Mouse (Mus musculus): ENCODE measurements at regions not wholly inside any gene's neighbourhood (a gene's known extent, or its start where the extent isn't known, plus 50 kb on each side); places are given as distances from the start of the nearest gene placed in this dataset.

DNA sequence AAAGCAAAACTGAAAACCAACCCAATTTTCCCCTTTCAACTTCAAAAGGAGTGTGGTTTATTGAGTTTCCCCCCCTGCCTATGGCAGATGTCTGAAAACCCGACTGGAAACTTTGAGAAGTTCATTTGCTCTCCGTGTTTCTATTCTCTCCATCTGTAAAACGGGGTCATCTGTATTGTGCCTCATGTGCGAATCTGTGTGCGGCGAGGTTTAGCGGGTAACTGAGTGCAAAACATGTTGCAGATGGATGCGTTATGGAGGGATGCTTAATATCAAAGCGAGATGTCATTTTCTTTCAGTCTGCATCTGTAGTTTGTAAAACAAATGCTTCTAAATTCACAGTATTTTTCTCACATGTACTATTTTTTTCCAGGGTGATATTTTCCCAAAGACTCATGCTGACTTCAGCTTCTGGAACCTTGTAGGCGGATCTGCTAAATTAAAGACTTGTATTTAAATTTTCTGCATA lies 95.7 kb upstream of the Trp63 start:
- H3K4me3 ChIP-seq (replicated peaks): no peak overlapping the region
- no peaks in the 10 kb centered on the region for H3K9me3 ChIP-seq (replicated peaks)
- H3K36me3 ChIP-seq: no peaks in the 10 kb centered on the region
- no peak overlapping the region for H3K4me2 ChIP-seq
- H3K9ac ChIP-seq (replicated peaks): no peak overlapping the region
- no peaks in the 10 kb centered on the region for H3K27me3 ChIP-seq (replicated peaks)
- no peaks in the 10 kb centered on the region for H3K4me1 ChIP-seq
- ATAC-seq (ENCODE audit: low FRiP score): no peak
- H3K27ac ChIP-seq (replicated peaks): no peak overlapping the region
- WGBS: 79% methylated on average over 10 of the region's 10 CpGs

- Histone ChIP-seq H3K9me3 (replicated peaks) (no peaks in the 10 kb centered on the region), H3K27me3 (replicated peaks) (no peaks in the 10 kb centered on the region), H3K4me2 (no peak overlapping the region), H3K4me1 (no peaks in the 10 kb centered on the region), H3K36me3 (no peaks in the 10 kb centered on the region), H3K27ac (replicated peaks) (no peak overlapping the region), H3K9ac (replicated peaks) (no peak overlapping the region), H3K4me3 (replicated peaks) (no peak overlapping the region)
- no peak for ATAC-seq (ENCODE audit: low FRiP score)
- WGBS: 77% methylated on average over 1 of the region's 1 CpGs
Observed at GRCm38 (mm10) chr16:25597435-25597834, 86.1 kb upstream of the Trp63 start.

DNA sequence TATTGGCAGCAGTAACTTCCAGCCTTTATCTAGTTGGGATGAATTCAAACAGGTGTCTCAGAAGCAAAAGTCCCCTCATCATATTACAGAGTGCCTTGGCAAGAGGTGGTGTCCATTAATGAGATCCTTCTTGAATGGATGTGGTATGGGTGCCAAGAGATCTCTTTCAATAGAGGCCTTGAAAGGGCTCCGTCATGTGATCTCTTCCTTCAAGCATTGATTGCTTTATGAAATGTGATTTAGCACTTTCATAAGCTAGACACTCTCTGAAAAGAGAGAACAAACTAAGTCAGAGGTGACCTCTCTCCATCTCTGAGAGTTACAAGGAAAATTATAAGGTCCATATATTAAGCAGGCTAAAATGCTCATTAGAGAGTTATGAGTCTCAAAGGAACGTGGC lies 80.4 kb upstream of the Trp63 start:
- H3K27ac ChIP-seq (replicated peaks): no peak overlapping the region
- WGBS: 84% methylated on average over 2 of the region's 2 CpGs
- H3K9ac ChIP-seq (replicated peaks): no peak overlapping the region
- no peaks in the 10 kb centered on the region for H3K9me3 ChIP-seq (replicated peaks)
- no peaks in the 10 kb centered on the region for H3K36me3 ChIP-seq
- H3K4me2 ChIP-seq: no peak overlapping the region
- H3K4me3 ChIP-seq (replicated peaks): no peak overlapping the region
- no peaks in the 10 kb centered on the region for H3K27me3 ChIP-seq (replicated peaks)
- ATAC-seq (ENCODE audit: low FRiP score): no peak
- no peaks in the 10 kb centered on the region for H3K4me1 ChIP-seq

DNA sequence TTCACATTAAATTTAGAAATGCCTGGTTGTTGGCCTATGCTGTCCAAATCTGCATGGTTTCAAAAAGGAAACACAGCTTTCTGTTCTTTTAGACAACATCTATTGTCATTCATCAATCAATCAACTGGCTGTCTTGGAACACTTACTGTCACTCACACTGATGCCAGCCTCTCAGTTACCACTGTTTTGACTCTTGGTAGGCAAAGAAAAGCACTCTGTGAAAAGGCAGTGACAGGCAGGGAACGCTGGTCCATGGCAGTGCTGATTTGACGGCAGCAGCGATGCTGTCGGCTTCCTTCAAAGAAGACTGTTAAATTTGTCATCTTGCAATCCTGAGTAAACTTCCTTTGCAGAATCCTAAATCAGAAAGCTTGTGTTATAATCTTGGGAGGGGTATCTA lies 68.3 kb upstream of the Trp63 start:
- H3K4me2 ChIP-seq: no peak overlapping the region
- no peaks in the 10 kb centered on the region for H3K27me3 ChIP-seq (replicated peaks)
- H3K36me3 ChIP-seq: no peaks in the 10 kb centered on the region
- ATAC-seq (ENCODE audit: low FRiP score): no peak
- H3K4me3 ChIP-seq (replicated peaks): no peak overlapping the region
- H3K9ac ChIP-seq (replicated peaks): no peak overlapping the region
- no peaks in the 10 kb centered on the region for H3K4me1 ChIP-seq
- 85% methylated on average over 4 of the region's 4 CpGs for WGBS
- no peak overlapping the region for H3K27ac ChIP-seq (replicated peaks)
- no peaks in the 10 kb centered on the region for H3K9me3 ChIP-seq (replicated peaks)

GRCm38 (mm10) chr16:25615646-25616045 lies 67.9 kb upstream of the Trp63 start:
- no peak for ATAC-seq (ENCODE audit: low FRiP score)
- Histone ChIP-seq H3K27ac (replicated peaks) (no peak overlapping the region), H3K9me3 (replicated peaks) (no peaks in the 10 kb centered on the region), H3K9ac (replicated peaks) (no peak overlapping the region), H3K4me1 (no peaks in the 10 kb centered on the region), H3K36me3 (no peaks in the 10 kb centered on the region), H3K4me2 (no peak overlapping the region), H3K4me3 (replicated peaks) (no peak overlapping the region), H3K27me3 (replicated peaks) (no peaks in the 10 kb centered on the region)

- no peak for ATAC-seq (ENCODE audit: low FRiP score)
- 85% methylated on average over 4 of the region's 4 CpGs for WGBS
Observed at GRCm38 (mm10) chr16:25618898-25619297, 64.7 kb upstream of the Trp63 start.

GRCm38 (mm10) chr16:25622651-25623050 lies 60.9 kb upstream of the Trp63 start:
- Histone ChIP-seq H3K9ac (replicated peaks) (no peak overlapping the region), H3K36me3 (no peaks in the 10 kb centered on the region), H3K4me2 (no peak overlapping the region), H3K27ac (replicated peaks) (no peak overlapping the region), H3K9me3 (replicated peaks) (no peaks in the 10 kb centered on the region), H3K4me3 (replicated peaks) (no peak overlapping the region), H3K4me1 (no peaks in the 10 kb centered on the region), H3K27me3 (replicated peaks) (no peaks in the 10 kb centered on the region)
- no peak for ATAC-seq (ENCODE audit: low FRiP score)
- 78% methylated on average over 2 of the region's 2 CpGs for WGBS

More at GRCm38 (mm10) chr16:25618898-25619297, 64.7 kb upstream of the Trp63 start:
- Histone ChIP-seq H3K9ac (replicated peaks) (no peak overlapping the region), H3K4me2 (no peak overlapping the region), H3K4me3 (replicated peaks) (no peak overlapping the region), H3K4me1 (no peaks in the 10 kb centered on the region), H3K27me3 (replicated peaks) (no peaks in the 10 kb centered on the region), H3K9me3 (replicated peaks) (no peaks in the 10 kb centered on the region), H3K27ac (replicated peaks) (no peak overlapping the region), H3K36me3 (no peaks in the 10 kb centered on the region)

- H3K4me2 ChIP-seq: no peak overlapping the region
- H3K36me3 ChIP-seq: no peaks in the 10 kb centered on the region
- WGBS: 65% methylated on average over 1 of the region's 1 CpGs
- H3K9ac ChIP-seq (replicated peaks): no peak overlapping the region
- no peaks in the 10 kb centered on the region for H3K9me3 ChIP-seq (replicated peaks)
- H3K27ac ChIP-seq (replicated peaks): no peak overlapping the region
- no peak overlapping the region for H3K4me3 ChIP-seq (replicated peaks)
- ATAC-seq (ENCODE audit: low FRiP score): no peak
- H3K4me1 ChIP-seq: no peaks in the 10 kb centered on the region
- H3K27me3 ChIP-seq (replicated peaks): no peaks in the 10 kb centered on the region
Observed at GRCm38 (mm10) chr16:25623986-25624623, 59.5 kb upstream of the Trp63 start.

GRCm38 (mm10) chr16:25629750-25630149 lies 53.8 kb upstream of the Trp63 start:
- no peak for ATAC-seq (ENCODE audit: low FRiP score)
- 0 out of 2 replicates have a peak, but pooled peaks cover 2% of the 10 kb centered on the region for H3K4me1 ChIP-seq
- 55% methylated on average over 3 of the region's 3 CpGs for WGBS

GRCm38 (mm10) chr16:25631139-25631716 lies 52.3 kb upstream of the Trp63 start:
- H3K27ac ChIP-seq (replicated peaks): no peak overlapping the region
- 37% methylated on average over 6 of the region's 6 CpGs for WGBS
- no peak overlapping the region for H3K4me2 ChIP-seq
- H3K4me1 ChIP-seq: 0 out of 2 replicates have a peak, but pooled peaks cover 2% of the 10 kb centered on the region
- 0 out of 2 replicates have a peak, but pooled peaks have one; percentile 31 for ATAC-seq (ENCODE audit: low FRiP score)
- H3K27me3 ChIP-seq (replicated peaks): no peaks in the 10 kb centered on the region
- no peak overlapping the region for H3K4me3 ChIP-seq (replicated peaks)
- H3K9me3 ChIP-seq (replicated peaks): no peaks in the 10 kb centered on the region
- no peaks in the 10 kb centered on the region for H3K36me3 ChIP-seq
- no peak overlapping the region for H3K9ac ChIP-seq (replicated peaks)

More at GRCm38 (mm10) chr16:25629750-25630149, 53.8 kb upstream of the Trp63 start:
- H3K36me3 ChIP-seq: no peaks in the 10 kb centered on the region
- H3K9me3 ChIP-seq (replicated peaks): no peaks in the 10 kb centered on the region
- no peak overlapping the region for H3K4me3 ChIP-seq (replicated peaks)
- no peak overlapping the region for H3K27ac ChIP-seq (replicated peaks)
- H3K27me3 ChIP-seq (replicated peaks): no peaks in the 10 kb centered on the region
- no peak overlapping the region for H3K4me2 ChIP-seq
- no peak overlapping the region for H3K9ac ChIP-seq (replicated peaks)
